Mouse (Mus musculus) kidney, adult 2 months (tissue): Measurements from ENCODE around the gene Arhgap28.

Experiments used
- CTCF ChIP-seq: fragments of 200-500 bp; conservative IDR thresholded peaks from 2 replicates; pipeline ENCODE4 v1.5.1; 2011; ENCODE audit warnings: low read depth, mild to moderate bottlenecking, control low read depth, low read length, moderate library complexity, mixed read lengths; ENCODE audit not compliant: insufficient read depth, insufficient read length
- POLR2A ChIP-seq: fragments of 200-500 bp; IDR thresholded peaks from one replicate; pipeline ENCODE4 v1.6.1; 2011; ENCODE audit warnings: low read depth, low read length, control low read depth

DNA sequence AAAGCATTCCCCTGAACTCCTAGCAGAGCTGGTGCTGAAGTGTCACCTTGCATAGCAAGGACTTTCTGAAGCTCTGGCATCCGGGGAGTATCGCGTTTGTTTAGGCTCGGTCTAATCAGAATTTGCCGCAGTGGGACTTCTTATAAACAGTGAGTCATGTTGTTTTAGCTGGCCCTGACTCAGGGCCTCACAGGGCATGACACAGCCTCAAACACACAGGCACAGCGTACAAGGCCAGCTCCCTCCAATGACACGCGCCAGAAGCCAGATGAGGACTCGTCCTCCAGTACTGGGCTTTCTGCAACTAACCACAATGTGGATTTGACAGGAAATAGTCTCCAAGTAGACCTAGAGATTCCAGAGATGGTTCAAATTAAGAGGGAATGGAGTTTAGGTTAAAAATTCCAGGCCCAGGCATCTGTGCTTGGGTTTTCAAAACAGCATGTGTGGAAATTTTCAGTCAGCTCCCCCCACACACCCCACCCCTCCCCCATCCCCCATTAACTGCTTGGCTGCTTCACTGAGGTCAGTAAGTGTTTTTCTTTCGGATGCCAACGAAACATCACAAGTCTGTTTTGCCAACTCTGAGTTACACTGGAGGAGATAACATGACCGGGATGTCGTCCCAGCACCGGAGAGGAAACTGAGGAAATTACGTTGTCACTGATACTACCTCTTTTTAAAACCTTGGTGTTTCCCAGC lies 14.8 kb downstream of the Arhgap28 start:
- TF ChIP-seq CTCF (no peak), POLR2A (no peak)
